Mouse (Mus musculus) hindbrain, postnatal 0 days (tissue): ENCODE results near the gene Tgfbi. TPM values are rescaled to one million over a fixed set of nuclear protein-coding genes. Genes with fewer than 3 reads are reported as not detected.
A peak's percentile ranks its signal among the peaks of the same experiment; 100 is the strongest.

Experiments
- ATAC-seq: fragments of 200-750 bp; cut with Nextera tagmentation; 2 replicates; pipeline ENCODE4 v1.8.0; 2017; ENCODE audit warnings: mild to moderate bottlenecking, moderate TSS enrichment, moderate library complexity
- DNase-seq: peaks from one replicate; pipeline ENCODE4 v3.0.0-alpha.2; 2015; ENCODE audit warnings: low spot score
- H3K27ac ChIP-seq: fragments of 300-500 bp; sonication (generic); 2 replicates; pipeline ENCODE4 v1.5.1; 2014; ENCODE audit warnings: mild to moderate bottlenecking
- H3K27me3 ChIP-seq: fragments of 300-500 bp; sonication (generic); 2 replicates; pipeline ENCODE4 v1.6.1; 2014; ENCODE audit warnings: low read length, mixed read lengths; ENCODE audit not compliant: insufficient read depth
- H3K36me3 ChIP-seq: fragments of 300-500 bp; sonication (generic); 2 replicates; pipeline ENCODE4 v1.6.1; 2014; ENCODE audit warnings: low read length, mixed read lengths; ENCODE audit not compliant: insufficient read depth
- H3K4me1 ChIP-seq: fragments of 300-500 bp; sonication (generic); 2 replicates; pipeline ENCODE4 v1.6.1; 2014; ENCODE audit warnings: antibody characterized with exemption, low read length, mixed read lengths; ENCODE audit not compliant: insufficient read depth
- H3K4me2 ChIP-seq: fragments of 300-500 bp; sonication (generic); 2 replicates; pipeline ENCODE4 v1.6.1; 2014; ENCODE audit warnings: low read depth, mild to moderate bottlenecking, low read length, moderate library complexity, mixed read lengths
- H3K4me3 ChIP-seq: fragments of 300-500 bp; sonication (generic); 2 replicates; pipeline ENCODE4 v1.5.1; 2014; ENCODE audit warnings: low read length
- H3K9ac ChIP-seq: fragments of 300-500 bp; sonication (generic); replicated peaks from 2 replicates; pipeline ENCODE4 v1.6.1; 2014; ENCODE audit warnings: mild to moderate bottlenecking, low read length, moderate library complexity, mixed read lengths
- H3K9me3 ChIP-seq: fragments of 300-500 bp; sonication (generic); 2 replicates; pipeline ENCODE4 v1.6.1; 2016; ENCODE audit warnings: low read length, mixed read lengths
- CTCF ChIP-seq: IDR thresholded peaks from 2 replicates; pipeline ENCODE4 v1.5.1; 2016; ENCODE audit warnings: antibody characterized with exemption, control low read depth, low read depth
- WGBS: fragments of 180-500 bp; shearing (Covaris S2); extraction: QIAGEN DNeasy Blood & Tissue Kit; methylation state at CpG from one replicate; pipeline ENCODE4 v1.1.7; 2014; 5-methylcytosine and 5-hydroxymethylcytosine counted together
- polyA plus RNA-seq: library from polyadenylated mRNA; unstranded; fragments of >200 nt; fragmentation: Nextera tagmentation; extraction: Ambion mirVana; gene quantifications from 2 replicates; pipeline ENCODE4 v1.2.1, GENCODE M21; 2015
- total RNA-seq: library from RNA; depleted of rRNA; stranded (reverse); fragments of >200 nt; gene quantifications from 2 replicates; pipeline ENCODE4 v1.2.3, GENCODE M21; 2014

The Tgfbi gene
- total and polyA plus RNA-seq, 2 experiments from 2014 or later: 4.9 to 6.2 TPM

GRCm38 (mm10) chr13:56644031-56644430 lies 34.7 kb downstream of the Tgfbi start:
- H3K4me3 ChIP-seq: no peak overlapping the region
- H3K4me1 ChIP-seq: peaks cover 4% of the 10 kb centered on the region
- WGBS: 89% methylated on average over 3 of the region's 3 CpGs
- no peak for TF ChIP-seq CTCF
- DNase-seq (no peak), ATAC-seq (no peak)
- no peaks in the 10 kb centered on the region for H3K36me3 ChIP-seq
- H3K4me2 ChIP-seq: no peak overlapping the region
- H3K9ac ChIP-seq: no peak overlapping the region
- H3K9me3 ChIP-seq: 0 out of 2 replicates have a peak, but pooled peaks cover 2% of the 10 kb centered on the region
- H3K27me3 ChIP-seq: no peaks in the 10 kb centered on the region; the same call in 1 of the 2 replicates
- no peak overlapping the region for H3K27ac ChIP-seq

- DNase-seq (no peak), ATAC-seq (no peak)
- no peak overlapping the region for H3K4me3 ChIP-seq
- peaks cover 4% of the 10 kb centered on the region for H3K4me1 ChIP-seq
- 0 out of 2 replicates have a peak, but pooled peaks cover 2% of the 10 kb centered on the region for H3K9me3 ChIP-seq
- no peaks in the 10 kb centered on the region for H3K36me3 ChIP-seq
- no peak overlapping the region for H3K9ac ChIP-seq
- no peak overlapping the region for H3K4me2 ChIP-seq
- no peaks in the 10 kb centered on the region; the same call in 1 of the 2 replicates for H3K27me3 ChIP-seq
- WGBS: 86% methylated on average over 6 of the region's 6 CpGs
- H3K27ac ChIP-seq: no peak overlapping the region
- TF ChIP-seq CTCF: no peak
Measured at GRCm38 (mm10) chr13:56645744-56646143, 36.4 kb downstream of the Tgfbi start.

- DNase-seq (peak; percentile 30), ATAC-seq (no peak)
- Histone ChIP-seq H3K9me3 (0 out of 2 replicates have a peak, but pooled peaks cover 2% of the 10 kb centered on the region), H3K4me2 (no peak overlapping the region), H3K4me1 (peaks cover 4% of the 10 kb centered on the region), H3K27ac (no peak overlapping the region), H3K36me3 (no peaks in the 10 kb centered on the region), H3K9ac (no peak overlapping the region), H3K27me3 (no peaks in the 10 kb centered on the region; the same call in 1 of the 2 replicates), H3K4me3 (no peak overlapping the region)
- TF ChIP-seq CTCF: no peak
- WGBS: 83% methylated on average over 10 of the region's 10 CpGs
Measured at GRCm38 (mm10) chr13:56647597-56648405, 38.5 kb downstream of the Tgfbi start.

GRCm38 (mm10) chr13:56650020-56650419 lies 40.7 kb downstream of the Tgfbi start:
- TF ChIP-seq CTCF: no peak

GRCm38 (mm10) chr13:56652381-56652780 lies 43.1 kb downstream of the Tgfbi start:
- no peaks in the 10 kb centered on the region for H3K27me3 ChIP-seq
- no peaks in the 10 kb centered on the region for H3K9me3 ChIP-seq
- H3K9ac ChIP-seq: no peak overlapping the region
- peaks cover 4% of the 10 kb centered on the region for H3K4me1 ChIP-seq
- DNase-seq (no peak), ATAC-seq (no peak)
- WGBS: 68% methylated on average over 8 of the region's 8 CpGs
- H3K4me2 ChIP-seq: no peak overlapping the region
- no peak overlapping the region for H3K27ac ChIP-seq
- no peak for TF ChIP-seq CTCF
- H3K36me3 ChIP-seq: no peaks in the 10 kb centered on the region
- H3K4me3 ChIP-seq: no peak overlapping the region

More at GRCm38 (mm10) chr13:56650020-56650419, 40.7 kb downstream of the Tgfbi start:
- Histone ChIP-seq H3K4me1 (peaks cover 4% of the 10 kb centered on the region), H3K27ac (no peak overlapping the region), H3K36me3 (no peaks in the 10 kb centered on the region), H3K27me3 (no peaks in the 10 kb centered on the region), H3K4me2 (no peak overlapping the region), H3K9ac (no peak overlapping the region), H3K4me3 (no peak overlapping the region), H3K9me3 (0 out of 2 replicates have a peak, but pooled peaks cover 2% of the 10 kb centered on the region)
- 91% methylated on average over 2 of the region's 2 CpGs for WGBS
- no peak for ATAC-seq
- no peak for DNase-seq

GRCm38 (mm10) chr13:56654176-56654575 lies 44.9 kb downstream of the Tgfbi start:
- Histone ChIP-seq H3K4me1 (no peaks in the 10 kb centered on the region), H3K36me3 (no peaks in the 10 kb centered on the region), H3K27ac (no peak overlapping the region), H3K9me3 (no peaks in the 10 kb centered on the region), H3K4me2 (no peak overlapping the region), H3K9ac (no peak overlapping the region), H3K4me3 (no peak overlapping the region), H3K27me3 (no peaks in the 10 kb centered on the region)
- TF ChIP-seq CTCF: no peak
- ATAC-seq: no peak
- DNase-seq: no peak
- 94% methylated on average over 5 of the region's 5 CpGs for WGBS

GRCm38 (mm10) chr13:56657946-56658512 lies 48.7 kb downstream of the Tgfbi start:
- H3K27me3 ChIP-seq: no peaks in the 10 kb centered on the region
- H3K9me3 ChIP-seq: no peaks in the 10 kb centered on the region
- peak; percentile 81 for TF ChIP-seq CTCF
- H3K9ac ChIP-seq: no peak overlapping the region
- H3K36me3 ChIP-seq: no peaks in the 10 kb centered on the region
- no peak overlapping the region for H3K27ac ChIP-seq
- no peak overlapping the region for H3K4me3 ChIP-seq
- 29% methylated on average over 7 of the region's 7 CpGs for WGBS
- no peak overlapping the region for H3K4me2 ChIP-seq
- DNase-seq (peak; percentile 82), ATAC-seq (no peak)
- H3K4me1 ChIP-seq: no peaks in the 10 kb centered on the region
